Mouse (Mus musculus): Measurements from ENCODE around the gene Mapkapk3. TPM values are rescaled to one million over a fixed set of nuclear protein-coding genes. Genes with fewer than 3 reads are reported as not detected.

The Mapkapk3 gene
- polyA plus RNA-seq, 1 experiment from 2014 or later: 3.2 TPM

DNA sequence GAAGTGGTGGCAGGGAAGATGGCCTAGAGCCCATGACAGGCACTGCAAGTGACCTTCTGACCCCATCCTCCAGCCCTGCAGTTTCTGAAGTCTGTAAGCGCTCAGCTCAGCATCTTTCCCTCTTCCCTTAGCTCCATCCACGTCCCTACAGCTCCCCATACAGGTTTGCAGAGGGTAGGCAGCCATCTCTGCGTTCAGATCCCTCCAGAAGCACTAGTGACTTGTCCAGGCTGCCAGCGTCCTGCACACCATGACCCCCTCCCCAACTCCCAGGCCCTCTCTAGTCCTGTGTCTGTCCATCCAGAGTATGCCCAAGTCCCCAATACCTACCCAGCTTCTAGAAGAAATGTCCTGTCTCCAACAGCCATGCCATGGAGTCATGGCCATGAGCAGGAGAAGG lies 11.6 kb downstream of the Mapkapk3 start:
- ATAC-seq: peak; percentile 56
- Histone ChIP-seq H3K4me2 (ENCODE audit: low read length) (no peak overlapping the region), H3K27ac (ENCODE audit: low read depth, low read length) (no peak overlapping the region), H3K9me3 (ENCODE audit: control insufficient read depth, low read length) (no peaks in the 10 kb centered on the region), H3K9ac (ENCODE audit: low read depth, low read length) (no peak overlapping the region), H3K36me3 (ENCODE audit: control insufficient read depth, insufficient read depth, low read length) (no peaks in the 10 kb centered on the region), H3K4me1 (ENCODE audit: control insufficient read depth, insufficient read depth, low read depth, low read length) (peaks cover 22% of the 10 kb centered on the region), H3K4me3 (ENCODE audit: low read length) (no peak overlapping the region), H3K27me3 (replicated peaks; ENCODE audit: control insufficient read depth, insufficient read depth, low read length) (no peaks in the 10 kb centered on the region)
- WGBS: 42% methylated on average over 4 of the region's 4 CpGs

DNA sequence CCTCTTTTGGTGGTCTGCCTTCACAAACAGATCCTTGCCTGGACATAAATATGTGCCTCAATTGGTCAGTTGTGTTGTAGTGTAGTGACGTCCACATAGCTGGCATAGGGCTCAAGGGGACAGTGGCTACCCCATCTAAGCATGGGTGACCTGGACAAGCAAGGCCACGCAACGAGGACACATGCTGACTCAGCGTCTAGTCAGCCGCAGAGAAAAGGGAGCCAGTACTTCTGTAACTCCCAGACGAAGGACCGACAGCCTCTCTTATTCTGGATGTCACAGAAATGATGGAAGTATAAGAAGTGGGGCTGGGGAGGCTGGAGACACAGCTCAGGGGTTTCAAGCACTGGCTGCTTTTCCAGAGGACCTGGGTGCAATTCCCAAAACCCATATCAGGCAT lies 12.1 kb downstream of the Mapkapk3 start:
- H3K27me3 ChIP-seq (replicated peaks; ENCODE audit: control insufficient read depth, insufficient read depth, low read length): no peaks in the 10 kb centered on the region
- ATAC-seq: no peak
- H3K9ac ChIP-seq (ENCODE audit: low read depth, low read length): no peak overlapping the region
- H3K4me3 ChIP-seq (ENCODE audit: low read length): no peak overlapping the region
- H3K4me2 ChIP-seq (ENCODE audit: low read length): no peak overlapping the region
- H3K4me1 ChIP-seq (ENCODE audit: control insufficient read depth, insufficient read depth, low read depth, low read length): peaks cover 22% of the 10 kb centered on the region
- 81% methylated on average over 7 of the region's 7 CpGs for WGBS
- no peak overlapping the region for H3K27ac ChIP-seq (ENCODE audit: low read depth, low read length)
- H3K36me3 ChIP-seq (ENCODE audit: control insufficient read depth, insufficient read depth, low read length): no peaks in the 10 kb centered on the region
- no peaks in the 10 kb centered on the region for H3K9me3 ChIP-seq (ENCODE audit: control insufficient read depth, low read length)

DNA sequence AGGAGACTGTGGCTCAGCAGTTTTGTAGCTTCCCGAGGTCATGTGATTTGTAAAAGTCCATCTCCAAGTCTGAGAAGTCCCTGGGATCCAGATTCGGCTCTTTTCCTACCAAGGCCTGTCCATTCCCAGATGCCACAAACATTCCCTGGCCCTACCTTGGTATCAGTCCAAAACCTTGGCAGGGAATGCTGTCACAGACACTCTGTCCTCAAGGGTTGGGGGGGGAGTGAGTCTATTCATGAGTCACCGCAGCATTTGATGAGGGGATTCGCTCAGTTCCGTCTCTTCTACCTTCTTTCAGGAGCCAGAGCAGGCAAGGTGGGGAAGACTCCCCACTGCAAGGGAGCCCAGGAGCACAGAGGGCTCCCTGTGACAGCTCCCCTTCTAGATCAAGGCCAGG lies 14.0 kb downstream of the Mapkapk3 start:
- H3K9me3 ChIP-seq (ENCODE audit: control insufficient read depth, low read length): no peaks in the 10 kb centered on the region
- no peak overlapping the region for H3K9ac ChIP-seq (ENCODE audit: low read depth, low read length)
- no peaks in the 10 kb centered on the region for H3K36me3 ChIP-seq (ENCODE audit: control insufficient read depth, insufficient read depth, low read length)
- H3K27me3 ChIP-seq (replicated peaks; ENCODE audit: control insufficient read depth, insufficient read depth, low read length): no peaks in the 10 kb centered on the region
- H3K4me3 ChIP-seq (ENCODE audit: low read length): no peak overlapping the region
- no peak overlapping the region for H3K4me2 ChIP-seq (ENCODE audit: low read length)
- WGBS: 72% methylated on average over 5 of the region's 5 CpGs
- peaks cover 22% of the 10 kb centered on the region for H3K4me1 ChIP-seq (ENCODE audit: control insufficient read depth, insufficient read depth, low read depth, low read length)
- no peak for ATAC-seq
- H3K27ac ChIP-seq (ENCODE audit: low read depth, low read length): no peak overlapping the region

- no peak for ATAC-seq
- H3K4me1 ChIP-seq (ENCODE audit: control insufficient read depth, insufficient read depth, low read depth, low read length): peaks cover 16% of the 10 kb centered on the region
- WGBS: 71% methylated on average over 6 of the region's 6 CpGs
- no peak overlapping the region for H3K4me3 ChIP-seq (ENCODE audit: low read length)
- H3K9ac ChIP-seq (ENCODE audit: low read depth, low read length): no peak overlapping the region
- no peak overlapping the region for H3K4me2 ChIP-seq (ENCODE audit: low read length)
- H3K36me3 ChIP-seq (ENCODE audit: control insufficient read depth, insufficient read depth, low read length): no peaks in the 10 kb centered on the region
- no peaks in the 10 kb centered on the region for H3K27me3 ChIP-seq (replicated peaks; ENCODE audit: control insufficient read depth, insufficient read depth, low read length)
- H3K27ac ChIP-seq (ENCODE audit: low read depth, low read length): no peak overlapping the region
- H3K9me3 ChIP-seq (ENCODE audit: control insufficient read depth, low read length): no peaks in the 10 kb centered on the region
Measured at GRCm38 (mm10) chr9:107274751-107275150, 14.9 kb downstream of the Mapkapk3 start.

- Histone ChIP-seq H3K36me3 (ENCODE audit: control insufficient read depth, insufficient read depth, low read length) (no peaks in the 10 kb centered on the region), H3K9ac (ENCODE audit: low read depth, low read length) (no peak overlapping the region), H3K4me3 (ENCODE audit: low read length) (no peak overlapping the region), H3K4me2 (ENCODE audit: low read length) (no peak overlapping the region), H3K27ac (ENCODE audit: low read depth, low read length) (no peak overlapping the region), H3K4me1 (ENCODE audit: control insufficient read depth, insufficient read depth, low read depth, low read length) (peaks cover 2% of the 10 kb centered on the region; the same call in 1 of the 2 replicates), H3K27me3 (replicated peaks; ENCODE audit: control insufficient read depth, insufficient read depth, low read length) (no peaks in the 10 kb centered on the region), H3K9me3 (ENCODE audit: control insufficient read depth, low read length) (no peaks in the 10 kb centered on the region)
- ATAC-seq: no peak
- 72% methylated on average over 10 of the region's 10 CpGs for WGBS
Measured at GRCm38 (mm10) chr9:107273184-107273583, 16.5 kb downstream of the Mapkapk3 start.

- WGBS: 66% methylated on average over 4 of the region's 4 CpGs
- H3K36me3 ChIP-seq (ENCODE audit: control insufficient read depth, insufficient read depth, low read length): no peaks in the 10 kb centered on the region
- no peak overlapping the region for H3K9ac ChIP-seq (ENCODE audit: low read depth, low read length)
- H3K27me3 ChIP-seq (replicated peaks; ENCODE audit: control insufficient read depth, insufficient read depth, low read length): no peaks in the 10 kb centered on the region
- no peak overlapping the region for H3K4me2 ChIP-seq (ENCODE audit: low read length)
- no peak overlapping the region for H3K27ac ChIP-seq (ENCODE audit: low read depth, low read length)
- no peak for ATAC-seq
- H3K4me1 ChIP-seq (ENCODE audit: control insufficient read depth, insufficient read depth, low read depth, low read length): no peaks in the 10 kb centered on the region
- no peak overlapping the region for H3K4me3 ChIP-seq (ENCODE audit: low read length)
- no peaks in the 10 kb centered on the region for H3K9me3 ChIP-seq (ENCODE audit: control insufficient read depth, low read length)
Measured at GRCm38 (mm10) chr9:107272284-107272683, 17.4 kb downstream of the Mapkapk3 start.

GRCm38 (mm10) chr9:107271177-107271938 lies 18.3 kb downstream of the Mapkapk3 start:
- H3K9me3 ChIP-seq (ENCODE audit: control insufficient read depth, low read length): no peaks in the 10 kb centered on the region
- H3K27me3 ChIP-seq (replicated peaks; ENCODE audit: control insufficient read depth, insufficient read depth, low read length): no peaks in the 10 kb centered on the region
- no peaks in the 10 kb centered on the region for H3K4me1 ChIP-seq (ENCODE audit: control insufficient read depth, insufficient read depth, low read depth, low read length)
- no peak overlapping the region for H3K27ac ChIP-seq (ENCODE audit: low read depth, low read length)
- no peak overlapping the region for H3K4me2 ChIP-seq (ENCODE audit: low read length)
- ATAC-seq: no peak
- 78% methylated on average over 7 of the region's 7 CpGs for WGBS
- H3K9ac ChIP-seq (ENCODE audit: low read depth, low read length): no peak overlapping the region
- H3K4me3 ChIP-seq (ENCODE audit: low read length): no peak overlapping the region
- no peaks in the 10 kb centered on the region for H3K36me3 ChIP-seq (ENCODE audit: control insufficient read depth, insufficient read depth, low read length)

GRCm38 (mm10) chr9:107269772-107270171 lies 19.9 kb downstream of the Mapkapk3 start:
- Histone ChIP-seq H3K36me3 (ENCODE audit: control insufficient read depth, insufficient read depth, low read length) (no peaks in the 10 kb centered on the region), H3K4me2 (ENCODE audit: low read length) (no peak overlapping the region), H3K4me1 (ENCODE audit: control insufficient read depth, insufficient read depth, low read depth, low read length) (no peaks in the 10 kb centered on the region), H3K27ac (ENCODE audit: low read depth, low read length) (no peak overlapping the region), H3K9ac (ENCODE audit: low read depth, low read length) (no peak overlapping the region), H3K9me3 (ENCODE audit: control insufficient read depth, low read length) (no peaks in the 10 kb centered on the region), H3K27me3 (replicated peaks; ENCODE audit: control insufficient read depth, insufficient read depth, low read length) (no peaks in the 10 kb centered on the region), H3K4me3 (ENCODE audit: low read length) (no peak overlapping the region)
- 92% methylated on average over 1 of the region's 1 CpGs for WGBS
- no peak for ATAC-seq

GRCm38 (mm10) chr9:107267721-107268402 lies 21.8 kb downstream of the Mapkapk3 start:
- Histone ChIP-seq H3K27ac (ENCODE audit: low read depth, low read length) (no peak overlapping the region), H3K4me2 (ENCODE audit: low read length) (no peak overlapping the region), H3K36me3 (ENCODE audit: control insufficient read depth, insufficient read depth, low read length) (no peaks in the 10 kb centered on the region), H3K9me3 (ENCODE audit: control insufficient read depth, low read length) (no peaks in the 10 kb centered on the region), H3K4me3 (ENCODE audit: low read length) (no peak overlapping the region), H3K4me1 (ENCODE audit: control insufficient read depth, insufficient read depth, low read depth, low read length) (no peaks in the 10 kb centered on the region), H3K9ac (ENCODE audit: low read depth, low read length) (no peak overlapping the region), H3K27me3 (replicated peaks; ENCODE audit: control insufficient read depth, insufficient read depth, low read length) (no peaks in the 10 kb centered on the region)
- ATAC-seq: no peak
- 61% methylated on average over 4 of the region's 4 CpGs for WGBS
